ENCODE assay signal across 9 mouse cellular contexts in the genomic region with DNA sequence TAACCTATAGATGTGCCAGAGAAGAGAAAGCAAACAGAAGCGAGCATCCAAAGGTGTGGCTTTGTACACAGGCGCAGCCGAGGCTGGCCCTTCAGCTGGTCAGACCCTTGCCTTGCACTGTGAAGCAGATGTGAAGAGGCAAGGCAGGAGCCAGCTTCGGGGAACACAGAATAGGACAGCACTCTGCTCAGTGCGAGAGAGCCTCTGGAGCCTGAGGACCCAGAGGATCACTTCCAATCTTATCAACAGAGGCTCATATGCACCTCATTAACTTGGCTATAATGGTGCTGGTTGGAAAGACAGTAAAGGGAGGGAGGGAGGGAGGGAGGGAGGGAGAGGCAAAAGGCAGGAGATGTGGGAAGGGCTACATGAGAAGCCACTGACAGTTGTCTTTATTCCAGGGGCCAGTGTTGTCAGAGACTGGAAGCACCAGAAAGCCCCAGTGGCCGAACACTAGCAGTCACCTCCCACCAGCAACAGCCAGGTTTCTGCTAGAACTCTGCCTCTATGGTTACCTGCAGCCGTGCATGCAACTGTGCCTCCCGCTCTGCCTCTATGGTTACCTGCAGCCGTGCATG.
DNase-seq lines count a peak whose midpoint lies in the region; ATAC-seq and TF ChIP-seq lines count a peak whose summit lies in the region.
"Had no signal": no experiment of that assay in that cellular context is flagged by ENCODE, and none has a peak within 500 bp of the region (broad histone marks: within the 10 kb centered on the region; RNA-seq: fewer than 3 reads in every experiment).

No protein-coding gene starts in this region.

- H3K4me2 ChIP-seq in heart, embryonic 12.5 days: peak overlapping the region; percentile 6; the same call in 1 of the 2 replicates
- H3K4me2 ChIP-seq in limb, embryonic 13.5 days (replicated peaks): no peak overlapping the region
- no peak overlapping the region for H3K4me2 ChIP-seq in liver, embryonic 12.5 days

- no peaks in the 10 kb centered on the region for H3K79me2 ChIP-seq in heart, adult 2 months (replicated peaks; ENCODE audit: control insufficient read depth, insufficient read depth, low read length)

- WGBS in heart, embryonic 12.5 days: 43% methylated on average over 9 of the region's 9 CpGs
- 61% methylated on average over 9 of the region's 9 CpGs for WGBS in heart, adult 2 months
- WGBS in limb, embryonic 13.5 days: 53% methylated on average over 9 of the region's 9 CpGs
- WGBS in liver, embryonic 12.5 days (ENCODE audit: insufficient replicate concordance): 54% methylated on average over 9 of the region's 9 CpGs

- H3K27me3 ChIP-seq in heart, embryonic 12.5 days (replicated peaks): no peaks in the 10 kb centered on the region
- H3K27me3 ChIP-seq in heart, adult 2 months (ENCODE audit: control insufficient read depth, insufficient read depth, low read length): no peaks in the 10 kb centered on the region
- no peaks in the 10 kb centered on the region for H3K27me3 ChIP-seq in limb, embryonic 13.5 days
- no peaks in the 10 kb centered on the region for H3K27me3 ChIP-seq in liver, embryonic 12.5 days (replicated peaks)

- TF ChIP-seq CTCF in heart, adult 2 months (IDR thresholded peaks at IDR 0.05): no peak

- ATAC-seq in heart, embryonic 12.5 days (ENCODE audit: insufficient number of reproducible peaks, low FRiP score): no peak
- no peak for ATAC-seq in limb, embryonic 13.5 days (ENCODE audit: low FRiP score, low read depth)
- ATAC-seq in liver, embryonic 12.5 days: no peak

- intact Hi-C loops in heart, adult 2 months (cut with DNase I): no loop called here

- H3K9me3 ChIP-seq in heart, embryonic 12.5 days (replicated peaks): no peaks in the 10 kb centered on the region
- no peaks in the 10 kb centered on the region for H3K9me3 ChIP-seq in limb, embryonic 13.5 days
- no peaks in the 10 kb centered on the region for H3K9me3 ChIP-seq in liver, embryonic 12.5 days (replicated peaks)

- no peak for TF ChIP-seq POLR2A in heart, adult 2 months (IDR thresholded peaks at IDR 0.05; ENCODE audit: insufficient read depth, low read depth, low read length)

- no peak overlapping the region for H3K9ac ChIP-seq in heart, embryonic 12.5 days
- H3K9ac ChIP-seq in heart, adult 2 months (ENCODE audit: low read depth, low read length): no peak overlapping the region
- peak overlapping the region; percentile 43; the same call in 1 of the 2 replicates for H3K9ac ChIP-seq in limb, embryonic 13.5 days
- no peak overlapping the region for H3K9ac ChIP-seq in liver, embryonic 12.5 days

- no peak for TF ChIP-seq EP300 in heart, adult 2 months (IDR thresholded peaks at IDR 0.05; ENCODE audit: insufficient read depth, low read depth, low read length)

- H3K36me3 ChIP-seq in heart, embryonic 12.5 days: no peaks in the 10 kb centered on the region
- no peaks in the 10 kb centered on the region for H3K36me3 ChIP-seq in heart, adult 2 months (ENCODE audit: control insufficient read depth, insufficient read depth, low read length)
- H3K36me3 ChIP-seq in limb, embryonic 13.5 days: peaks cover 3% of the 10 kb centered on the region; the same call in 1 of the 2 replicates
- H3K36me3 ChIP-seq in liver, embryonic 12.5 days: no peaks in the 10 kb centered on the region

- H3K27ac ChIP-seq in heart, embryonic 12.5 days (ENCODE audit: poor library complexity, severe bottlenecking): no peak overlapping the region
- H3K27ac ChIP-seq in heart, adult 2 months: no peak overlapping the region
- H3K27ac ChIP-seq in limb, embryonic 13.5 days: no peak overlapping the region
- H3K27ac ChIP-seq in liver, embryonic 12.5 days: no peak overlapping the region

- no peak for DNase-seq in heart, adult 2 months
- peak; percentile 31 for DNase-seq in testis, postnatal 10 days (ENCODE audit: low spot score)
- no peak for DNase-seq in testis, postnatal 14 days (ENCODE audit: low spot score)
- DNase-seq in frontal cortex, adult 2 months (ENCODE audit: extremely low spot score in 1 of 2, low spot score in 1 of 2): no peak
- DNase-seq in thymus, postnatal 25 days: no peak
- DNase-seq: cerebellum, postnatal 36 days had no signal

- no peak overlapping the region for H3K4me3 ChIP-seq in heart, embryonic 12.5 days
- H3K4me3 ChIP-seq in heart, adult 2 months: no peak overlapping the region
- no peak overlapping the region for H3K4me3 ChIP-seq in limb, embryonic 13.5 days
- no peak overlapping the region for H3K4me3 ChIP-seq in liver, embryonic 12.5 days

- peaks cover 43% of the 10 kb centered on the region for H3K4me1 ChIP-seq in heart, embryonic 12.5 days (replicated peaks)
- no peaks in the 10 kb centered on the region for H3K4me1 ChIP-seq in heart, adult 2 months (ENCODE audit: control insufficient read depth, insufficient read depth, low read length)
- H3K4me1 ChIP-seq in limb, embryonic 13.5 days: peaks cover 44% of the 10 kb centered on the region
- H3K4me1 ChIP-seq in liver, embryonic 12.5 days: peaks cover 13% of the 10 kb centered on the region
